23 mouse cellular contexts compared by ENCODE assay signal in the genomic region with DNA sequence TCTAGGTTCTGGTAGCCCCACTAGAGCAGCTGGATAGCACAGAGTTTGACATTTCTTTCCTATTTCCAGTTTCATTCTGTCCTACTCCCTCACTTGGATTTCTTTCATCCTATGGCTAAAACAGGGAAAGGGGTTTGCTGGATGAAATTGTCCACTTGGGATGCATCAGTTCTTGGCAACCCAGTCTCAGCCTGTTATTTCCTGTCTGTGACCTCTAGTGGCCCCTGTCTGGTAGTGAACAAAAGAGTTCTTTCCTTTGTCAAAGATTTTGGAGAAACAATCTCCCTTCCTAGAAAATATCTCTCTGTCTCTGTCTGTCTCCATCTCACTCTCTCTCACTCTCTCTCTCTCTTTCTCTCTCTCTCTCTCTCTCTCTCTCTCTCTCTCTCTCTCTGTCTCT. TPM values are rescaled to one million over a fixed set of nuclear protein-coding genes. Genes with fewer than 3 reads are reported as not detected.
A peak's percentile ranks its signal among the peaks of the same experiment; 100 is the strongest.
DNase-seq lines count a peak whose midpoint lies in the region; ATAC-seq and TF ChIP-seq lines count a peak whose summit lies in the region.
"Had no signal": no experiment of that assay in that cellular context is flagged by ENCODE, and none has a peak within 500 bp of the region (broad histone marks: within the 10 kb centered on the region; RNA-seq: fewer than 3 reads in every experiment).

No protein-coding gene starts in this region.

- no peak overlapping the region for H3K9ac ChIP-seq in intestine, postnatal 0 days (ENCODE audit: low read depth, low read length)
- no peak overlapping the region for H3K9ac ChIP-seq in intestine, embryonic 15.5 days
- H3K9ac ChIP-seq: forebrain, postnatal 0 days; hindbrain, embryonic 13.5 days; limb, embryonic 15.5 days; liver, embryonic 15.5 days; midbrain, embryonic 12.5 days had no signal

- no peak for ATAC-seq in intestine, postnatal 0 days
- ATAC-seq in intestine, embryonic 15.5 days = no peak
- ATAC-seq in megakaryocyte progenitor cell, adult 5-6 weeks (replicated peaks; ENCODE audit: poor library complexity) = peak; percentile 38; the same call in 1 of the 2 replicates
- ATAC-seq in erythroid progenitor cell, adult 5-6 weeks (replicated peaks; ENCODE audit: low FRiP score, poor library complexity, severe bottlenecking) = no peak
- ATAC-seq: forebrain, postnatal 0 days; lung, postnatal 0 days; Patski had no signal

- TF ChIP-seq CTCF in intestine, postnatal 0 days (IDR thresholded peaks at IDR 0.05; ENCODE audit: low read depth) = 0 out of 2 replicates have a peak, but pooled peaks have one; percentile 9

- no peak overlapping the region for H3K4me2 ChIP-seq in intestine, postnatal 0 days (replicated peaks; ENCODE audit: low read depth)
- H3K4me2 ChIP-seq in intestine, embryonic 15.5 days (replicated peaks) = no peak overlapping the region
- H3K4me2 ChIP-seq: hindbrain, embryonic 13.5 days; limb, embryonic 15.5 days; liver, embryonic 15.5 days; midbrain, embryonic 12.5 days had no signal

- no peak overlapping the region for H3K27ac ChIP-seq in intestine, postnatal 0 days (ENCODE audit: low read depth, low read length)
- H3K27ac ChIP-seq in intestine, embryonic 15.5 days = no peak overlapping the region
- H3K27ac ChIP-seq: heart, adult 2 months; hindbrain, embryonic 13.5 days; limb, embryonic 15.5 days; liver, embryonic 15.5 days; midbrain, embryonic 12.5 days had no signal

- no peak overlapping the region for H3K4me3 ChIP-seq in intestine, postnatal 0 days (ENCODE audit: low read depth, low read length)
- no peak overlapping the region for H3K4me3 ChIP-seq in intestine, embryonic 15.5 days (replicated peaks)
- H3K4me3 ChIP-seq: heart, adult 2 months; hindbrain, embryonic 13.5 days; limb, embryonic 15.5 days; liver, embryonic 15.5 days; midbrain, embryonic 12.5 days had no signal

- no peaks in the 10 kb centered on the region for H3K36me3 ChIP-seq in intestine, postnatal 0 days (ENCODE audit: control insufficient read depth, insufficient read depth)
- H3K36me3 ChIP-seq in intestine, embryonic 15.5 days = no peaks in the 10 kb centered on the region
- H3K36me3 ChIP-seq: hindbrain, embryonic 13.5 days; limb, embryonic 15.5 days; liver, embryonic 15.5 days; midbrain, embryonic 12.5 days had no signal

- no peaks in the 10 kb centered on the region for H3K4me1 ChIP-seq in intestine, postnatal 0 days (replicated peaks; ENCODE audit: control insufficient read depth, insufficient read depth, low read length)
- 0 out of 2 replicates have a peak, but pooled peaks cover 2% of the 10 kb centered on the region for H3K4me1 ChIP-seq in intestine, embryonic 15.5 days (replicated peaks)
- H3K4me1 ChIP-seq: hindbrain, embryonic 13.5 days; limb, embryonic 15.5 days; liver, embryonic 15.5 days; midbrain, embryonic 12.5 days had no signal

- no peaks in the 10 kb centered on the region for H3K27me3 ChIP-seq in intestine, postnatal 0 days (replicated peaks; ENCODE audit: control insufficient read depth, insufficient read depth, low read length)
- H3K27me3 ChIP-seq in intestine, embryonic 15.5 days (replicated peaks) = no peaks in the 10 kb centered on the region
- H3K27me3 ChIP-seq: hindbrain, embryonic 13.5 days; limb, embryonic 15.5 days; liver, embryonic 15.5 days; midbrain, embryonic 12.5 days; Patski had no signal

- DNase-seq in ES-CJ7 (ENCODE audit: low read depth, low spot score) (peak; percentile 31), adipocyte (ENCODE audit: low spot score) (peak; percentile 32)
- no peak for DNase-seq in kidney, postnatal 4 days
- DNase-seq in right cerebral cortex, adult 18-20 months = no peak
- DNase-seq: adrenal gland, postnatal 36 days; cerebellum, adult 9-10 months; forebrain, postnatal 0 days; gastrocnemius, postnatal 25 days; heart, adult 2 months; heart, postnatal 36 days; kidney, postnatal 25 days; layer of hippocampus, postnatal 36 days; thymus, postnatal 25 days had no signal

- H3K9me3 ChIP-seq in intestine, postnatal 0 days (ENCODE audit: control insufficient read depth) = no peaks in the 10 kb centered on the region
- H3K9me3 ChIP-seq in intestine, embryonic 15.5 days = no peaks in the 10 kb centered on the region
- H3K9me3 ChIP-seq: hindbrain, embryonic 13.5 days; limb, embryonic 15.5 days; liver, embryonic 15.5 days; midbrain, embryonic 12.5 days had no signal

RNA-seq across cellular contexts. Expression of a gene that starts 50.0 kb away (rescaled TPM):
- polyA plus RNA-seq in intestine, postnatal 0 days (2015; fragmentation: Nextera tagmentation; extraction: Ambion mirVana) = 30.1 and 31.8 TPM in 2 replicates
- 77.4 and 79.3 TPM in 2 replicates for polyA plus RNA-seq in intestine, embryonic 15.5 days (2015; fragmentation: Nextera tagmentation; extraction: Ambion mirVana)
- total RNA-seq in megakaryocyte progenitor cell, adult 5-6 weeks (2015) = 49.8 and 60.5 TPM in 2 replicates
- total RNA-seq in megakaryocyte progenitor cell, adult 5-6 weeks (2017) = 26.7 and 39.1 TPM in 2 replicates
- total RNA-seq in erythroid progenitor cell, adult 5-6 weeks (2015; ENCODE audit: low replicate concordance) = 34.6 and 58.7 TPM in 2 replicates
- total RNA-seq in erythroid progenitor cell, adult 5-6 weeks (2017; ENCODE audit: low replicate concordance) = 37.7 and 57.4 TPM in 2 replicates

Comparison
In these comparisons a context has a peak if more than half of its experiments do, and no peak if none do; other contexts are left out.
1. DNase-seq: peak in ES-CJ7 (single experiment) and adipocyte (single experiment); none in kidney, postnatal 4 days (0 of 2) and right cerebral cortex, adult 18-20 months (single experiment).